Mouse (Mus musculus): Measurements from ENCODE around the gene Tnip2. TPM values are rescaled to one million over a fixed set of nuclear protein-coding genes. Genes with fewer than 3 reads are reported as not detected.

Gene Tnip2
- polyA plus RNA-seq, 1 experiment from 2014 or later, result 4.3 TPM

GRCm38 (mm10) chr5:34519389-34519910, 5.7 kb upstream of the Tnip2 start:
- ATAC-seq (ENCODE audit: insufficient read depth, low FRiP score, low TSS enrichment) (no peak), DNase-seq (ENCODE audit: low spot score) (no peak)
- no peak overlapping the region for H3K9ac ChIP-seq (ENCODE audit: low read length)
- H3K4me1 ChIP-seq (ENCODE audit: control insufficient read depth, insufficient read depth, low read length), result no peaks in the 10 kb centered on the region
- no peak overlapping the region for H3K4me2 ChIP-seq (ENCODE audit: low read depth)
- no peak overlapping the region for H3K27ac ChIP-seq (ENCODE audit: low read depth, low read length)
- H3K9me3 ChIP-seq (ENCODE audit: control insufficient read depth, low read length), result no peaks in the 10 kb centered on the region
- H3K4me3 ChIP-seq (ENCODE audit: low read depth, low read length), result no peak overlapping the region
- H3K27me3 ChIP-seq (ENCODE audit: control insufficient read depth, insufficient read depth, low read length), result no peaks in the 10 kb centered on the region
- 80% methylated on average over 9 of the region's 9 CpGs for WGBS
- no peaks in the 10 kb centered on the region for H3K36me3 ChIP-seq (ENCODE audit: control insufficient read depth, insufficient read depth, low read length)

- Histone ChIP-seq H3K27ac (ENCODE audit: low read depth, low read length) (no peak overlapping the region), H3K4me3 (ENCODE audit: low read depth, low read length) (no peak overlapping the region), H3K27me3 (ENCODE audit: control insufficient read depth, insufficient read depth, low read length) (peaks cover 8% of the 10 kb centered on the region), H3K9me3 (ENCODE audit: control insufficient read depth, low read length) (no peaks in the 10 kb centered on the region), H3K9ac (ENCODE audit: low read length) (no peak overlapping the region), H3K4me2 (ENCODE audit: low read depth) (no peak overlapping the region), H3K4me1 (ENCODE audit: control insufficient read depth, insufficient read depth, low read length) (no peaks in the 10 kb centered on the region), H3K36me3 (ENCODE audit: control insufficient read depth, insufficient read depth, low read length) (no peaks in the 10 kb centered on the region)
- DNase-seq (ENCODE audit: low spot score) (peak; percentile 78), ATAC-seq (ENCODE audit: insufficient read depth, low FRiP score, low TSS enrichment) (no peak)
- whole genome bisulfite sequencing, result 33% methylated on average over 3 of the region's 3 CpGs
Observed at GRCm38 (mm10) chr5:34517913-34518312, 4.1 kb upstream of the Tnip2 start.

GRCm38 (mm10) chr5:34515096-34515495, 1.3 kb upstream of the Tnip2 start:
- no peaks in the 10 kb centered on the region for H3K36me3 ChIP-seq (ENCODE audit: control insufficient read depth, insufficient read depth, low read length)
- ATAC-seq (ENCODE audit: insufficient read depth, low FRiP score, low TSS enrichment) (no peak), DNase-seq (ENCODE audit: low spot score) (no peak)
- no peak overlapping the region for H3K9ac ChIP-seq (ENCODE audit: low read length)
- no peaks in the 10 kb centered on the region for H3K4me1 ChIP-seq (ENCODE audit: control insufficient read depth, insufficient read depth, low read length)
- no peak overlapping the region for H3K27ac ChIP-seq (ENCODE audit: low read depth, low read length)
- H3K4me3 ChIP-seq (ENCODE audit: low read depth, low read length), result no peak overlapping the region
- no peaks in the 10 kb centered on the region for H3K9me3 ChIP-seq (ENCODE audit: control insufficient read depth, low read length)
- H3K27me3 ChIP-seq (ENCODE audit: control insufficient read depth, insufficient read depth, low read length), result peaks cover 9% of the 10 kb centered on the region
- no peak overlapping the region for H3K4me2 ChIP-seq (ENCODE audit: low read depth)

GRCm38 (mm10) chr5:34514218-34514566, 401 bp upstream of the Tnip2 start:
- no peaks in the 10 kb centered on the region for H3K4me1 ChIP-seq (ENCODE audit: control insufficient read depth, insufficient read depth, low read length)
- no peaks in the 10 kb centered on the region for H3K9me3 ChIP-seq (ENCODE audit: control insufficient read depth, low read length)
- H3K36me3 ChIP-seq (ENCODE audit: control insufficient read depth, insufficient read depth, low read length), result no peaks in the 10 kb centered on the region
- H3K27me3 ChIP-seq (ENCODE audit: control insufficient read depth, insufficient read depth, low read length), result peaks cover 9% of the 10 kb centered on the region
- ATAC-seq (ENCODE audit: insufficient read depth, low FRiP score, low TSS enrichment) (no peak), DNase-seq (ENCODE audit: low spot score) (no peak)
- 22% methylated on average over 7 of the region's 7 CpGs for whole genome bisulfite sequencing
- H3K4me2 ChIP-seq (ENCODE audit: low read depth), result peak overlapping the region; percentile 97
- no peak overlapping the region for H3K9ac ChIP-seq (ENCODE audit: low read length)
- H3K27ac ChIP-seq (ENCODE audit: low read depth, low read length), result no peak overlapping the region
- peak overlapping the region; percentile 61 for H3K4me3 ChIP-seq (ENCODE audit: low read depth, low read length)

- WGBS, result 85% methylated on average over 3 of the region's 3 CpGs
- Histone ChIP-seq H3K27ac (ENCODE audit: low read depth, low read length) (no peak overlapping the region), H3K36me3 (ENCODE audit: control insufficient read depth, insufficient read depth, low read length) (no peaks in the 10 kb centered on the region), H3K27me3 (ENCODE audit: control insufficient read depth, insufficient read depth, low read length) (peaks cover 9% of the 10 kb centered on the region), H3K4me3 (ENCODE audit: low read depth, low read length) (no peak overlapping the region), H3K4me2 (ENCODE audit: low read depth) (no peak overlapping the region), H3K9me3 (ENCODE audit: control insufficient read depth, low read length) (no peaks in the 10 kb centered on the region), H3K9ac (ENCODE audit: low read length) (no peak overlapping the region), H3K4me1 (ENCODE audit: control insufficient read depth, insufficient read depth, low read length) (no peaks in the 10 kb centered on the region)
- ATAC-seq (ENCODE audit: insufficient read depth, low FRiP score, low TSS enrichment) (no peak), DNase-seq (ENCODE audit: low spot score) (no peak)
Observed at GRCm38 (mm10) chr5:34512486-34512885, 1.3 kb downstream of the Tnip2 start.

GRCm38 (mm10) chr5:34502821-34503220, 11.0 kb downstream of the Tnip2 start:
- Histone ChIP-seq H3K4me2 (ENCODE audit: low read depth) (no peak overlapping the region), H3K27ac (ENCODE audit: low read depth, low read length) (no peak overlapping the region), H3K36me3 (ENCODE audit: control insufficient read depth, insufficient read depth, low read length) (no peaks in the 10 kb centered on the region), H3K4me1 (ENCODE audit: control insufficient read depth, insufficient read depth, low read length) (no peaks in the 10 kb centered on the region), H3K4me3 (ENCODE audit: low read depth, low read length) (no peak overlapping the region), H3K27me3 (ENCODE audit: control insufficient read depth, insufficient read depth, low read length) (no peaks in the 10 kb centered on the region), H3K9me3 (ENCODE audit: control insufficient read depth, low read length) (no peaks in the 10 kb centered on the region), H3K9ac (ENCODE audit: low read length) (no peak overlapping the region)
- ATAC-seq (ENCODE audit: insufficient read depth, low FRiP score, low TSS enrichment) (no peak), DNase-seq (ENCODE audit: low spot score) (no peak)
- WGBS, result 75% methylated on average over 6 of the region's 6 CpGs

- no peak for DNase-seq (ENCODE audit: low spot score)
- no peaks in the 10 kb centered on the region for H3K36me3 ChIP-seq (ENCODE audit: control insufficient read depth, insufficient read depth, low read length)
- no peak overlapping the region for H3K4me3 ChIP-seq (ENCODE audit: low read depth, low read length)
- no peak for ATAC-seq (ENCODE audit: insufficient read depth, low FRiP score, low TSS enrichment)
- H3K9ac ChIP-seq (ENCODE audit: low read length), result no peak overlapping the region
- H3K4me2 ChIP-seq (ENCODE audit: low read depth), result no peak overlapping the region
- no peaks in the 10 kb centered on the region for H3K4me1 ChIP-seq (ENCODE audit: control insufficient read depth, insufficient read depth, low read length)
- no peaks in the 10 kb centered on the region for H3K9me3 ChIP-seq (ENCODE audit: control insufficient read depth, low read length)
- no peak overlapping the region for H3K27ac ChIP-seq (ENCODE audit: low read depth, low read length)
- 82% methylated on average over 1 of the region's 1 CpGs for WGBS
- H3K27me3 ChIP-seq (ENCODE audit: control insufficient read depth, insufficient read depth, low read length), result no peaks in the 10 kb centered on the region
Observed at GRCm38 (mm10) chr5:34502411-34502810, 11.4 kb downstream of the Tnip2 start.

- no peak for ATAC-seq (ENCODE audit: insufficient read depth, low FRiP score, low TSS enrichment)
- Histone ChIP-seq H3K9me3 (ENCODE audit: control insufficient read depth, low read length) (no peaks in the 10 kb centered on the region), H3K27me3 (ENCODE audit: control insufficient read depth, insufficient read depth, low read length) (no peaks in the 10 kb centered on the region), H3K27ac (ENCODE audit: low read depth, low read length) (no peak overlapping the region), H3K4me3 (ENCODE audit: low read depth, low read length) (no peak overlapping the region), H3K36me3 (ENCODE audit: control insufficient read depth, insufficient read depth, low read length) (no peaks in the 10 kb centered on the region), H3K4me1 (ENCODE audit: control insufficient read depth, insufficient read depth, low read length) (no peaks in the 10 kb centered on the region), H3K9ac (ENCODE audit: low read length) (no peak overlapping the region), H3K4me2 (ENCODE audit: low read depth) (no peak overlapping the region)
- DNase-seq (ENCODE audit: low spot score), result no peak
- WGBS, result 86% methylated on average over 3 of the region's 3 CpGs
Observed at GRCm38 (mm10) chr5:34501588-34501987, 12.2 kb downstream of the Tnip2 start.

GRCm38 (mm10) chr5:34500886-34501285, 12.9 kb downstream of the Tnip2 start:
- Histone ChIP-seq H3K9ac (ENCODE audit: low read length) (no peak overlapping the region), H3K9me3 (ENCODE audit: control insufficient read depth, low read length) (no peaks in the 10 kb centered on the region), H3K36me3 (ENCODE audit: control insufficient read depth, insufficient read depth, low read length) (no peaks in the 10 kb centered on the region), H3K4me3 (ENCODE audit: low read depth, low read length) (no peak overlapping the region), H3K27ac (ENCODE audit: low read depth, low read length) (no peak overlapping the region), H3K27me3 (ENCODE audit: control insufficient read depth, insufficient read depth, low read length) (no peaks in the 10 kb centered on the region), H3K4me2 (ENCODE audit: low read depth) (no peak overlapping the region), H3K4me1 (ENCODE audit: control insufficient read depth, insufficient read depth, low read length) (no peaks in the 10 kb centered on the region)
- 80% methylated on average over 5 of the region's 5 CpGs for WGBS
- no peak for ATAC-seq (ENCODE audit: insufficient read depth, low FRiP score, low TSS enrichment)
- DNase-seq (ENCODE audit: low spot score), result no peak
